Mouse (Mus musculus) embryonic facial prominence, embryonic 14.5 days (tissue): ENCODE measurements around the gene Vsig8. TPM values are rescaled to one million over a fixed set of nuclear protein-coding genes. Genes with fewer than 3 reads are reported as not detected.

Experiments used
- ATAC-seq: fragments of 200-750 bp; cut with Nextera tagmentation; 2 replicates; pipeline ENCODE4 v1.8.0; 2017; ENCODE audit warnings: low read depth, moderate number of reproducible peaks, moderate TSS enrichment
- DNase-seq: peaks from one replicate; pipeline ENCODE4 v3.0.0-alpha.2; 2015; ENCODE audit warnings: low spot score
- H3K27ac ChIP-seq: fragments of 300-500 bp; sonication (generic); replicated peaks from 2 replicates; pipeline ENCODE4 v1.5.1; 2014; ENCODE audit warnings: low read depth, mild to moderate bottlenecking, low read length, moderate library complexity
- H3K27me3 ChIP-seq: fragments of 300-500 bp; sonication (generic); replicated peaks from 2 replicates; pipeline ENCODE4 v1.6.1; 2014; ENCODE audit warnings: low read length; ENCODE audit not compliant: control insufficient read depth, insufficient read depth
- H3K36me3 ChIP-seq: fragments of 300-500 bp; sonication (generic); 2 replicates; pipeline ENCODE4 v1.6.1; 2014; ENCODE audit warnings: low read length, mixed read lengths; ENCODE audit not compliant: control insufficient read depth, insufficient read depth
- H3K4me1 ChIP-seq: fragments of 300-500 bp; sonication (generic); 2 replicates; pipeline ENCODE4 v1.6.1; 2014; ENCODE audit warnings: antibody characterized with exemption, low read length; ENCODE audit not compliant: control insufficient read depth, insufficient read depth
- H3K4me2 ChIP-seq: fragments of 300-500 bp; sonication (generic); 2 replicates; pipeline ENCODE4 v1.6.1; 2014; ENCODE audit warnings: low read depth, mild to moderate bottlenecking, low read length, moderate library complexity, mixed read lengths
- H3K4me3 ChIP-seq: fragments of 300-500 bp; sonication (generic); 2 replicates; pipeline ENCODE4 v1.5.1; 2014; ENCODE audit warnings: low read depth, mild to moderate bottlenecking, low read length
- H3K9ac ChIP-seq: fragments of 300-500 bp; sonication (generic); 2 replicates; pipeline ENCODE4 v1.6.1; 2014; ENCODE audit warnings: low read depth, mild to moderate bottlenecking, low read length, moderate library complexity, mixed read lengths
- H3K9me3 ChIP-seq: fragments of 300-500 bp; sonication (generic); 2 replicates; pipeline ENCODE4 v1.6.1; 2016; ENCODE audit warnings: low read length; ENCODE audit not compliant: control insufficient read depth
- WGBS: fragments of 180-500 bp; shearing (Covaris S2); extraction: QIAGEN DNeasy Blood & Tissue Kit; methylation state at CpG from one replicate; pipeline ENCODE4 v1.1.7; 2014; 5-methylcytosine and 5-hydroxymethylcytosine counted together
- polyA plus RNA-seq: library from polyadenylated mRNA; unstranded; fragments of >200 nt; fragmentation: Nextera tagmentation; extraction: Ambion mirVana; gene quantifications from 2 replicates; pipeline ENCODE4 v1.2.1, GENCODE M21; 2014

The Vsig8 gene
- polyA plus RNA-seq, 1 experiment from 2014 or later, result 1.6 TPM

- Histone ChIP-seq H3K27ac (no peak overlapping the region), H3K9ac (no peak overlapping the region), H3K36me3 (no peaks in the 10 kb centered on the region), H3K27me3 (no peaks in the 10 kb centered on the region), H3K9me3 (no peaks in the 10 kb centered on the region), H3K4me1 (0 out of 2 replicates have a peak, but pooled peaks cover under 1% of the 10 kb centered on the region), H3K4me3 (no peak overlapping the region), H3K4me2 (no peak overlapping the region)
- DNase-seq, result no peak
- no peak for ATAC-seq
- WGBS, result 86% methylated on average over 16 of the region's 16 CpGs
These were observed 20.6 kb upstream of the Vsig8 start for GRCm38 (mm10) chr1:172535116-172535515.

GRCm38 (mm10) chr1:172539827-172540226, 15.9 kb upstream of the Vsig8 start:
- peak; percentile 58 for DNase-seq
- H3K4me1 ChIP-seq, result 0 out of 2 replicates have a peak, but pooled peaks cover 4% of the 10 kb centered on the region
- H3K36me3 ChIP-seq, result no peaks in the 10 kb centered on the region
- no peak overlapping the region for H3K4me3 ChIP-seq
- ATAC-seq, result peak; percentile 75; the same call in 1 of the 2 replicates
- no peak overlapping the region for H3K27ac ChIP-seq
- no peak overlapping the region for H3K4me2 ChIP-seq
- H3K9ac ChIP-seq, result no peak overlapping the region
- 45% methylated on average over 6 of the region's 6 CpGs for WGBS
- no peaks in the 10 kb centered on the region for H3K27me3 ChIP-seq
- no peaks in the 10 kb centered on the region for H3K9me3 ChIP-seq

- 0 out of 2 replicates have a peak, but pooled peaks cover 4% of the 10 kb centered on the region for H3K4me1 ChIP-seq
- DNase-seq (no peak), ATAC-seq (0 out of 2 replicates have a peak, but pooled peaks have one; percentile 14)
- no peaks in the 10 kb centered on the region for H3K27me3 ChIP-seq
- H3K9ac ChIP-seq, result no peak overlapping the region
- H3K4me3 ChIP-seq, result no peak overlapping the region
- 46% methylated on average over 11 of the region's 11 CpGs for WGBS
- no peaks in the 10 kb centered on the region for H3K9me3 ChIP-seq
- no peaks in the 10 kb centered on the region for H3K36me3 ChIP-seq
- no peak overlapping the region for H3K4me2 ChIP-seq
- no peak overlapping the region for H3K27ac ChIP-seq
These were observed 15.4 kb upstream of the Vsig8 start for GRCm38 (mm10) chr1:172540283-172540820.

GRCm38 (mm10) chr1:172546062-172546461, 9.7 kb upstream of the Vsig8 start:
- ATAC-seq, result no peak
- 76% methylated on average over 4 of the region's 4 CpGs for WGBS
- H3K9ac ChIP-seq, result no peak overlapping the region

GRCm38 (mm10) chr1:172548501-172548900, 7.2 kb upstream of the Vsig8 start:
- no peaks in the 10 kb centered on the region; the same call in 1 of the 2 replicates for H3K27me3 ChIP-seq
- peaks cover 26% of the 10 kb centered on the region for H3K4me1 ChIP-seq
- H3K9ac ChIP-seq, result no peak overlapping the region
- no peaks in the 10 kb centered on the region for H3K36me3 ChIP-seq
- no peak overlapping the region for H3K27ac ChIP-seq
- ATAC-seq (no peak), DNase-seq (no peak)
- 37% methylated on average over 7 of the region's 7 CpGs for WGBS
- no peaks in the 10 kb centered on the region for H3K9me3 ChIP-seq
- no peak overlapping the region for H3K4me3 ChIP-seq
- no peak overlapping the region for H3K4me2 ChIP-seq

More at GRCm38 (mm10) chr1:172546062-172546461, 9.7 kb upstream of the Vsig8 start:
- DNase-seq, result no peak
- no peak overlapping the region for H3K4me3 ChIP-seq
- H3K27me3 ChIP-seq, result no peaks in the 10 kb centered on the region; the same call in 1 of the 2 replicates
- no peaks in the 10 kb centered on the region for H3K9me3 ChIP-seq
- H3K27ac ChIP-seq, result no peak overlapping the region
- H3K4me1 ChIP-seq, result peaks cover 12% of the 10 kb centered on the region
- H3K4me2 ChIP-seq, result no peak overlapping the region
- no peaks in the 10 kb centered on the region for H3K36me3 ChIP-seq

GRCm38 (mm10) chr1:172549314-172549713, 6.4 kb upstream of the Vsig8 start:
- Histone ChIP-seq H3K27me3 (no peaks in the 10 kb centered on the region; the same call in 1 of the 2 replicates), H3K9me3 (no peaks in the 10 kb centered on the region), H3K36me3 (no peaks in the 10 kb centered on the region), H3K27ac (no peak overlapping the region), H3K4me3 (no peak overlapping the region), H3K4me1 (peaks cover 26% of the 10 kb centered on the region), H3K9ac (no peak overlapping the region), H3K4me2 (0 out of 2 replicates have a peak overlapping the region, but pooled peaks have one; percentile 45)
- no peak for DNase-seq
- WGBS, result 17% methylated on average over 2 of the region's 2 CpGs
- ATAC-seq, result no peak

- no peaks in the 10 kb centered on the region; the same call in 1 of the 2 replicates for H3K27me3 ChIP-seq
- H3K27ac ChIP-seq, result no peak overlapping the region
- no peak for DNase-seq
- H3K36me3 ChIP-seq, result no peaks in the 10 kb centered on the region
- no peak for ATAC-seq
- H3K4me1 ChIP-seq, result peaks cover 26% of the 10 kb centered on the region
- peak overlapping the region; percentile 31 for H3K4me3 ChIP-seq
- WGBS, result 11% methylated on average over 8 of the region's 8 CpGs
- 0 out of 2 replicates have a peak overlapping the region, but pooled peaks have one; percentile 26 for H3K9ac ChIP-seq
- no peaks in the 10 kb centered on the region for H3K9me3 ChIP-seq
- peak overlapping the region; percentile 45 for H3K4me2 ChIP-seq
These were observed 6.0 kb upstream of the Vsig8 start for GRCm38 (mm10) chr1:172549717-172550116.

- no peaks in the 10 kb centered on the region for H3K9me3 ChIP-seq
- peak overlapping the region; percentile 26; the same call in 1 of the 2 replicates for H3K9ac ChIP-seq
- WGBS, result 0% methylated on average over 8 of the region's 8 CpGs
- ATAC-seq (peak; percentile 94), DNase-seq (peak; percentile 91)
- no peaks in the 10 kb centered on the region; the same call in 1 of the 2 replicates for H3K27me3 ChIP-seq
- H3K4me2 ChIP-seq, result peak overlapping the region; percentile 45
- H3K27ac ChIP-seq, result no peak overlapping the region
- H3K36me3 ChIP-seq, result no peaks in the 10 kb centered on the region
- H3K4me1 ChIP-seq, result peaks cover 26% of the 10 kb centered on the region
- peak overlapping the region; percentile 31 for H3K4me3 ChIP-seq
These were observed 5.2 kb upstream of the Vsig8 start for GRCm38 (mm10) chr1:172550551-172550951.

GRCm38 (mm10) chr1:172551009-172551408, 4.7 kb upstream of the Vsig8 start:
- H3K36me3 ChIP-seq, result no peaks in the 10 kb centered on the region
- 31% methylated on average over 7 of the region's 7 CpGs for WGBS
- H3K27ac ChIP-seq, result no peak overlapping the region
- no peak for DNase-seq
- no peaks in the 10 kb centered on the region; the same call in 1 of the 2 replicates for H3K27me3 ChIP-seq
- H3K9me3 ChIP-seq, result no peaks in the 10 kb centered on the region
- H3K4me3 ChIP-seq, result peak overlapping the region; percentile 31
- H3K4me2 ChIP-seq, result peak overlapping the region; percentile 45
- peaks cover 26% of the 10 kb centered on the region for H3K4me1 ChIP-seq
- H3K9ac ChIP-seq, result peak overlapping the region; percentile 26; the same call in 1 of the 2 replicates
- ATAC-seq, result no peak
